Mouse (Mus musculus): ENCODE measurements around the gene Adamts4.
"Not testable (repeated sequence)": the region's sequence is repeated elsewhere in the genome, so short reads cannot be mapped to it uniquely, and the experiment has no call there.

The Adamts4 gene

GRCm38 (mm10) chr1:171279012-171279705, 28.9 kb downstream of the Adamts4 start:
- no peak for DNase-seq (ENCODE audit: low spot score)

DNA sequence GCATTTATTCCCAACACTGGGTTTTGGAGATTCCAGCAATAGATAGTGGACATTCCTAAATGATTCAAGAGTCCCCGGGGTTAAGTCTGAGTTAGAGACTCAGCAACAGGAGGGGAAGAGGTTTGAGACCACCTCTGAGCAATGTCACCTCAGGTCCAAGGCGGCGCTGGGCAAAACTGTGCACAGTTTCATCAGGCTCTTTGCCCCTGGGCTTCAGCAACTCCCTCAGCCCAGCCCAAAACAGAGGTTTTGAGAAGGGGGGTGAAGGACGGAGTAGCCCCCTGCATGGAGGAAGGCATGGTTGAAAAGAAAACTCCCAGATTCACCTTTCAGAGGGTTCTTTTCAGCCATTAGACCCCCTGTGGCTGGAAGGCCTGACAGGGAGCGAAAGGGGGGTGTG, 29.5 kb downstream of the Adamts4 start:
- DNase-seq (ENCODE audit: low spot score), result no peak

- DNase-seq (ENCODE audit: low spot score), result no peak
Measured at GRCm38 (mm10) chr1:171280250-171280915, 30.2 kb downstream of the Adamts4 start.

DNA sequence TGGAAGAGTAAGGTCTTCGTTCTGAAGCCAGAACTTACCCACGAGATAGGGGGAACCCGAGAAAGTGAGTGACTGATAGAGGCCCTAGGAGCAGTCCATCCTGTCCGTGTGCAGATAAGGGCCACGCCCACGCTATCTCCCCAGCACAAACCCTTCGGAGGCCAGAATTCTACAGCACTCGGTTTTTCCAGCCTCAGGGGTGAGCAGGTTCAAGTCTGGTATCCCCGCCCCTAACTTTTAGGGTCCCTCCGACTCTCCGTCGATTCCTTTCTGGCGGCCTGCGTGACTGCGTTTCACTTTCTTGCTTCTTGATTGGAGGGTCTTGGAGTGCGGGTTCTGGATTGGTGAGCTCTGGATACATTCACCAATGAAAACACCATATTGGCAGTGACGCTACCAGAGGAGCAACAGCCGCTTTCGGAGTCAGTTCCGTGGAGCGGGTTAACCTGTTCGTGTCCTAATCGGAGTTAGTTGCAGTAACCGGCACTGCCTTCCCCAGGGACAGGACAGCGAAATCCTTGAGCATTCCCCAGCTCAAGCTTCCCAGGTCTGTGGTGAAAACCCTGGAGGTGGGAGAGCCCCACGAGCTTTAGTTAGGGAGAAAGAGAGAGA, 30.8 kb downstream of the Adamts4 start, which contains the start of gene Ppox:
Ppox (minus strand) TSS at position 271 of the 612 bp plus-strand sequence.
- DNase-seq (ENCODE audit: low spot score), result peak; percentile 82

DNA sequence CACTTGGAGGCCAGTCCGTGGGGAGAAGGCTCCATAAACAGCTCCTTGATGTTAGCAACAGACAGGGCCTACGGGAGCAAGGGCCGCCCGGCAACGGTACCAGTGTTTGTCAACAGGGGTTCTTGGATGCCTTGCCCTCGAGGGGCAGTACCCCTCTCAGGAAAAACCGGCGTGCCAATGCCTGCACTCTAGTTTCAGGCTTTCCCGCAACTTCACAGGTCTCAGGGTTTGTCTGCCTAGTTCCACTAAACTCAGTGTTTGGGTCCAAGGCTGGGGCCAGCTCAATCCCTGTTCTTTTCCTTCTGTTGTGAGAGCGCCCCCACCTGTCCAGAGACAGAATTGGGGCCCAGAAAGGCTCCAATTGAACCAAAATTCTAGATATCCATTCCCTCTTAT, 31.3 kb downstream of the Adamts4 start:
- peak; percentile 90 for DNase-seq (ENCODE audit: low spot score)

GRCm38 (mm10) chr1:171282086-171282805, 32.0 kb downstream of the Adamts4 start:
- no peak for DNase-seq (ENCODE audit: low spot score)

DNA sequence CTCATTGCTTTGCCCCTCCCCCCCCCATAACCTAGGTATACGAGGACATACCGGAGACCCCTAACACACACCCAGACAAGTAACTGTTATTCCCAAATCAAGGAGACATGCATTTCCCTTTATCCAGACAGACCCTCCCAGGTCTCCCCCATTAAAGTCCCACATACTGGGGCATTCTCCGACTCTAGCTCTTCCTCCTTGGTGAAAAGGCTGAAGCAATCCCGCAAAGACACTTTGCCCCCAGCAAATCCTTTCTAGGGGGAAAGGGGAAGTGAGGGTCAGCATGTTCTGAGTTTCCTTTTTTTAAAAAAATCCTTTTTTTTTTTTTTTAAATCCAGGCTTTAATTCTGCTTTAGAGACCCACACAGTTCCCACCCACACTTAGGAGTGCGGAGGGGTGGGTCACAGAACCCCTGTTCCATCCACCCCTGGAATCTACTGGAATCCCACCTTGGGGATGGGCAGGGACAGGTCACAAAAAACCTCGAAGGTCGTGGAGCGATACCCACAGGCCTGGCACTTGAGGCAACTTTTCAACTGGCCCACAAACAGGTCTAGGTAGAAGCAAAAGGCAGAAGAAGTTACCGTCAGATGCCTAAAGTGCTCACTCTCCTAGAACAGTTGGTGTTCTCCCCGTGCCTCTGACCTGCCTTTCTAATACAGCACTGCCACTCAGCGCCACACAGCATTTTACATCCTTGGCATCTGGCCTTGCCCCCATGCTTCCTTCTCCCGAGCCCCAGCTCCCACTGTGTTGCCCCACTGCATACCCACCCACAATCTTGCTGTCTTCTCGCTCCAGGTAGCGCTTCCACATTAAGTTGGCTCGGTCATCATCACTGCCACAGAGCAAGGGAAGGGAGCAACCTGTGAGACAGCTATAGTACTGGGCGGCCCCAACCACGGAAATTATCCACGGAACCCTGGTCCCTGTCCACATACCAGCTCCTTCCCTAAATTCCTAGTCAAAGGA, 33.3 kb downstream of the Adamts4 start:
- DNase-seq (ENCODE audit: low spot score), result no peak

DNA sequence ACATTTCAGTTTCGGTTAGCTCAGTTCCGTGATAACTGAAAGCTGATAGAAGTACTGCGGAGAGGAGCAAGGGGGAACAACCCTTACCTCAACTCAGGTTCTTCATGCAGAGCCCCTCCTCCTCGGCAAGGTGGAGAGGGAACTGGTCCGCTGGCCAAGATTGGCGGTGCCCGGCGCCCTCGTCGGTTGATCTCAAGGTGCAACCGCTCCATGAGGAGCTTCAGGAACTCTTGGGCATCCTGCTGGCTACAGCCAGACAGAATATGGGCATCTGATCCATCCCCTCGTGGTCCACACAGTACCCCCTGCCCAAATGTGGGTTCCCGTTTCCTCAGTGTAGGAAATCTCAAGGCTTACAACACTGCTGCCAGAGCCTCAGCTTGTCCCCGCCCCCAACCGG, 34.3 kb downstream of the Adamts4 start:
- no peak for DNase-seq (ENCODE audit: low spot score)

GRCm38 (mm10) chr1:171285096-171285892, 35.1 kb downstream of the Adamts4 start:
- no peak for DNase-seq (ENCODE audit: low spot score)

DNA sequence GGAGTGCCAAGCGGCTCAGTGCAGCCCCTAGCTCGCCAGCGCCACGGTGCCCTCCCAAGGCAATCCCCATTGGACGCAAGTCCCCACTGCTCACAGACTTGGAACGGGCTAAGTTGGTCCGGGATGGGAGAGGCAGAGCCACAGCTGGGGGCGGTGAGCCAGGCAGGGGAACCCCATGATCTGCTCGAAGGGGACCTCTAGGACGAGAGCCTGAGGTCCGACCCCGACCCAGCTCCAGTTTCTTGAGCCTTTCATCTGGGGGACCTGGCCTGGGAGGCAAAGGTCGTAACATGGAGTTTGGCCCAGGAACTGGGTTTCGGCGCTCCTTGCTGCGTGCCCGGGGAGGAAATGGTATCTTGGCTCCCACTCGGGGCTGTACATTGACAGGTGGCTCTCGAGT, 36.3 kb downstream of the Adamts4 start:
- DNase-seq (ENCODE audit: low spot score), result peak; percentile 51

GRCm38 (mm10) chr1:171287136-171288081, 37.2 kb downstream of the Adamts4 start, which contains the start of gene Usp21:
TSS of gene Usp21 (minus strand) at chr1:171287991.
- DNase-seq (ENCODE audit: low spot score), result peak; percentile 95

- no peak for DNase-seq (ENCODE audit: low spot score)
Measured at GRCm38 (mm10) chr1:171288328-171288727, 38.1 kb downstream of the Adamts4 start.

- DNase-seq (ENCODE audit: low spot score), result no peak
Measured at GRCm38 (mm10) chr1:171293351-171293750, 43.1 kb downstream of the Adamts4 start.

- peak; percentile 34 for DNase-seq (ENCODE audit: low spot score)
Measured at GRCm38 (mm10) chr1:171293906-171294297, 43.7 kb downstream of the Adamts4 start.

DNA sequence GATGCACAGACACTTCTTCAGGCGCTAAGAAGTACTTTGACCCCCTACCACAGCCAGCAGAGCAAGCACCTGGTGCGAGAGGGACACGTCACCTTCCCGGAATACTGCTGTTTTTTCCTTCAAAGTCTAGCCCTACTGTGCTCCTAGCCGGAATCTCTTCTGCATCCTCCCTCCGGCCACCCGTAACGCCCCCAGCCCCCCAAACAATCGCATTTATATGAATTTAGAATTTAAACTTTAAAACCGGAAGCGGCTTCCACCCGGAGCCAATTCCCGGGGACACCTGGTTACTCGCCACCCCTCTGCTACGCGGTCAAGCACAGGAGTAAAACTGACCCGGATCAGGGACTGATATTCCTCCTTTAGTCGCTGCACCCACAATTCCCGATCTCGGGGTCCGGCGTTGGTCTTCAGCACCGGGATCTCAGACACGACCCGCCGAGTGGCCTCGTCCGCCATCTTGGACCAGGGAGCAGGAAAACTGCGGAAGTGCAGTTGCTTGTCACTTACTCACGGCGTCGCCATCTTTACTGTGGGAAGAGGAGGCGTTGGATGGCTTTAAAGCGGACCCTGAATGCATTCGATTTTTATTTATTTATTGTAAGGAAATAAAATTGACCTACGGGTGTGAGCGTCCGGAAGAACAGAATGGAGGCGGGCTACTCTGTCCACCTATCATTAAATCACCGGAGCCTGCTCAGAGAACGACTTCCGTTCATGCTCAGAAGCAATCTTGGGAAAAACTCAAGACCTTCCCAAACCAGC, 44.3 kb downstream of the Adamts4 start, which contains the start of gene Ufc1:
Ufc1 (minus strand) TSS at position 727 of the 765 bp plus-strand sequence.
- peak; percentile 82 for DNase-seq (ENCODE audit: low spot score)

DNA sequence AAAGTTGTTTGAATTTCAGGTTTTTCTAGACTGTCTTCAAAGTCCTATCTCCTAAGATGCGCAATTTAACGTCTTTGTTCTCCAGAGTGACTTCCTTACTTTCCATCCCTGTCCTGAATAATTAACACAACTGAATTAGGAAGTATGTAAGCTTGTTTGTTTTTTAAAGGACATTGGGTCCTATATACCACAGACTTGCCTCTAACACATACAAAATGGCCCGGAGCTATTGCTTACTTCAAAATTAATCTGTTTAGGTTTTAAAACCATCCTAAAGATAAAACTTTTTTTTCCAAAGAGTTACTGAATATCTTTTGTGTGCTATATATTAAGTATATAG, 44.8 kb downstream of the Adamts4 start:
- DNase-seq (ENCODE audit: low spot score), result no peak

GRCm38 (mm10) chr1:171298226-171298625, 48.0 kb downstream of the Adamts4 start:
- DNase-seq (ENCODE audit: low spot score), result no peak

GRCm38 (mm10) chr1:171306157-171306556, 55.9 kb downstream of the Adamts4 start:
- not testable (repeated sequence) for DNase-seq (ENCODE audit: low spot score)
